ENCODE assay signal across 10 mouse cellular contexts in the genomic region with DNA sequence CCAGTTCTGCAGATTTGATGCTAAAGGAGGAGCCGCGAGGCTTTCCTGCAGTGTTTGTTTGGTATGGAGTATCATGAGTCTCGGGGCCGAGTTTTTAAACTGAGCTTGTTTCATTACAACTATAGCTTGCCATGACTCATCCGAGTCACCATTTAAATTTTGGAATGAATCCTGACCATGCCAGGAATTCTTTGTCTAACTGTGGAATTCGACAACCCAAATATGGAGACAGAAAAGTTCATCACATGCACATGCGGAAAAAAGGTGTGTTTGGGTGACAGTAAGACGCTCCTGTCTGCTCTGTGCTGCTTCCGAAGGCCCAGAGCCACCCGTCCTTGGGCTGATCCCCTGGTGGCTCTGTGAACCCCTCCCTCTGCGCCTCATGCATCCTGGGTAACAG.
"Had no signal": no experiment of that assay in that cellular context is flagged by ENCODE, and none has a peak within 500 bp of the region (broad histone marks: within the 10 kb centered on the region; RNA-seq: fewer than 3 reads in every experiment).

No protein-coding gene starts in this region.

- H3K27ac ChIP-seq: limb, embryonic 12.5 days; liver, embryonic 14.5 days; midbrain, embryonic 12.5 days had no signal

- H3K9ac ChIP-seq: limb, embryonic 12.5 days; liver, embryonic 14.5 days; midbrain, embryonic 12.5 days had no signal

- H3K4me1 ChIP-seq: limb, embryonic 12.5 days; midbrain, embryonic 12.5 days had no signal

- ATAC-seq: midbrain, embryonic 16.5 days had no signal

- DNase-seq: kidney, adult 8-10 months; kidney, postnatal 25 days; layer of hippocampus, adult 9-11 months; liver; lung, adult 18-20 months; thymus, postnatal 36 days had no signal

- H3K9me3 ChIP-seq: limb, embryonic 12.5 days; midbrain, embryonic 12.5 days had no signal

- H3K4me3 ChIP-seq: limb, embryonic 12.5 days; midbrain, embryonic 12.5 days had no signal

- H3K27me3 ChIP-seq: limb, embryonic 12.5 days; midbrain, embryonic 12.5 days had no signal

- H3K4me2 ChIP-seq: limb, embryonic 12.5 days; midbrain, embryonic 12.5 days had no signal
